ENCODE assay signal across 8 mouse cellular contexts in the genomic region with DNA sequence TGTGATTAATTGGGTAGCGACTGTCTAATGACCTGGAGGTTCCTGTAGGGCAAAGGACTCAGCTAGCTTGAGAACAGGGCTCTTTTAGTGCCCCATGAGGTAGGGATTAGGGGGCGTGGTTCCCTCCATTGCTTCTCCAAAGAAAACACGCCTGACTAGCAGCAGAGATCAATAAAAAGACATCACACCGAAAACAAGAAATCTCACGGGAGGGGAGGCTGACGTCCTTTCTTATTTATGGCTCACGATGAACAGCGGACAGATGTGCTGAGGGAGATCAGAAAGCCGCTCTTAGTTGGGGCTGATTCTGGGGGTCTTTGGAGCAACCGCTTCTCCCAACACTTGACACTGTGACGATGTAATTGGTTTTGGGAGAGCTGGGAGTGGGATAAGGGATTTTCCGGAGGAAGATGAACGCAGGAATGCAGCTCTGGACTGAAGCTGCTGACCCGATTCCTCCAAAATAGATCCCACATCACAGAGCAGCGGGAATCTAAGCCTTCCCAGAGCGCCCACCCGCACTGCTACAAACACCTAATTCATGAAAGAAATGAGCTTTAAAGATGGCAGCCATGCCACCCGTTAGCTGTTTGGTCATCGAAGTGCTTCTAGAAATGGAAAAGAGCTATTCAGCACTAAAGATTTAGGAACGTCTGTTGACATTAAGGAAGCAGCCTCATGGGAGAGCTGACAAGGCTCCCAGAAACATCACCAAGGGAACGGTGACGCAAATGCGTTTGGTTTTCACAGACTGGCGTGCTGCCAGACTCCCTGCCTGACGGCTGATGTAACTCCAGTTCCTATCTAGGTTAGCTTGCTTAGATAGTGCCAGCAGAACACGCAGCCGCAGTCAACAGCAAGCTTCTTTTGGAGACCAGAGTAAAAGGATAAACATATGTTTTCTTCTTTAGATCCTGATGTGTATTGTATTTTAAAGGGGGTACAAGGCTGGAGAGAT. TPM values are rescaled to one million over a fixed set of nuclear protein-coding genes. Genes with fewer than 3 reads are reported as not detected.
DNase-seq lines count a peak whose midpoint lies in the region; ATAC-seq lines count a peak whose summit lies in the region.

No protein-coding gene starts in this region.

- peak overlapping the region; percentile 62 for H3K4me2 ChIP-seq in intestine, embryonic 15.5 days (replicated peaks)

- no peaks in the 10 kb centered on the region for H3K36me3 ChIP-seq in intestine, embryonic 15.5 days

- H3K9ac ChIP-seq in intestine, embryonic 15.5 days: 0 out of 2 replicates have a peak overlapping the region, but pooled peaks have one; percentile 15

- WGBS in intestine, embryonic 15.5 days: 8% methylated on average over 27 of the region's 27 CpGs

- ATAC-seq in intestine, embryonic 15.5 days: peak; percentile 93
- ATAC-seq in megakaryocyte-erythroid progenitor cell, adult 5-6 weeks (replicated peaks; ENCODE audit: low FRiP score, low TSS enrichment, poor library complexity, severe bottlenecking): peak; percentile 96

- peak overlapping the region; percentile 25 for H3K4me3 ChIP-seq in intestine, embryonic 15.5 days (replicated peaks)

- intact Hi-C loops in left cerebral cortex, postnatal 14 days (cut with DNase I): no loop called here

- DNase-seq in adrenal gland, postnatal 10 days: peak; percentile 99
- DNase-seq in embryo, embryonic 11.5 days (ENCODE audit: low read depth, low spot score): peak; percentile 54
- DNase-seq in gastrocnemius, postnatal 25 days: peak; percentile 94
- peak; percentile 99 for DNase-seq in left cerebral cortex, postnatal 14 days (ENCODE audit: low spot score in 2 of 2)
- DNase-seq in right cerebral cortex, postnatal 14 days: peak; percentile 99
- no peak for DNase-seq in B cell, adult 2 months

- H3K27me3 ChIP-seq in intestine, embryonic 15.5 days (replicated peaks): no peaks in the 10 kb centered on the region

- peaks cover 20% of the 10 kb centered on the region for H3K4me1 ChIP-seq in intestine, embryonic 15.5 days (replicated peaks)

- H3K27ac ChIP-seq in intestine, embryonic 15.5 days: peak overlapping the region; percentile 68

- H3K9me3 ChIP-seq in intestine, embryonic 15.5 days: no peaks in the 10 kb centered on the region

RNA-seq across cellular contexts. Expression of gene Tarbp1, which starts 42.0 kb away (rescaled TPM):
- total RNA-seq in adrenal gland, postnatal 10 days (2021): 1 to 10 TPM; 8.7 to 9.8 TPM
- 1 to 10 TPM; 4.7 to 5.5 TPM for total RNA-seq in gastrocnemius, postnatal 25 days (2021)
- 3.0 and 3.1 TPM in 2 replicates for polyA plus RNA-seq in intestine, embryonic 15.5 days (2015; fragmentation: Nextera tagmentation; extraction: Ambion mirVana)
- 1 to 10 TPM; 3.5 to 4.1 TPM for total RNA-seq in left cerebral cortex, postnatal 14 days (2021)
- total RNA-seq in megakaryocyte-erythroid progenitor cell, adult 5-6 weeks (2014; fragmentation: Nextera tagmentation): 20.0 and 22.7 TPM in 2 replicates
- 13.0 and 17.8 TPM in 2 replicates for total RNA-seq in megakaryocyte-erythroid progenitor cell, adult 5-6 weeks (2017)

Comparison
In these comparisons a context has a peak if more than half of its experiments do, and no peak if none do; other contexts are left out.
1. DNase-seq: peak in adrenal gland, postnatal 10 days (single experiment), embryo, embryonic 11.5 days (single experiment), gastrocnemius, postnatal 25 days (single experiment), left cerebral cortex, postnatal 14 days (2 of 2) and right cerebral cortex, postnatal 14 days (single experiment); none in B cell, adult 2 months (0 of 2).